Mouse (Mus musculus): ENCODE measurements around the gene C1qtnf5. TPM values are rescaled to one million over a fixed set of nuclear protein-coding genes. Genes with fewer than 3 reads are reported as not detected.
"Not testable (repeated sequence)": the region's sequence is repeated elsewhere in the genome, so short reads cannot be mapped to it uniquely, and the experiment has no call there.

Gene C1qtnf5
- polyA plus RNA-seq, 1 experiment from 2014 or later, result 1.2 TPM

DNA sequence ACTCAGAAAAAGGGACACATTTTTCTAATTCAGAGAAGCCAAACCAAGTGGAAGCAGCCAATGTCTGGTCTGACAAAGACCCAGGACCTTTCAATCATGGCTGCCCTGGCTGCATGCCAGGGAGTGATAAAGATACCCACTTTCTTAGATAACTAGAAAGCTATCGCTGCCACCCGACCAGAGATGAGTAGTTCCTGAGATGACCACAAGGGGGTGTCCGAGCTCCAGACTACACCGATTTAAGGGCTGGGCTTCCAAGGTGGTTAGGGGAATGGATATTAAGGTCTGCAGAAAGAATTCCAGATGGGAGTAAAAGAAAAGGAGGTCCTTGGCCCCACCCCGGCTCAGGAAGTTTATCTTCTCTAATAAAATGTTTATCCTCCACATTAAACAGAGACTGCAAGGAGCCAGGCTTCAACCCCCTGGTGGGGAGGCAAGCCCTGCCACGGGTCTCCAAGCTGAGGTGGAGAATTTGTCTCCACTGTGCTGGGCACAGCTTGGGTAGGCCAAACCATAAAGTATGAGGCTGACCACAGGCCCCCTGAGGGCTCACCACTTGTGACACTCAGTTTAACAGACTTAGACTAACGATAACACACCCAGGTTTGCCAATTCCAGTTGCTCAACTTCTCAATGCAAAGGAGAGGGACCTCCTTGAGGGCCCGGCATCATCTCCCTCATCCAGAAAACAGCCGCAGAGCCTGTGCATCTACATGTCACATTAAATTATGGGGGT is 2.5 kb downstream of the C1qtnf5 start:
- no peaks in the 10 kb centered on the region for H3K27me3 ChIP-seq
- 0 out of 2 replicates have a peak overlapping the region, but pooled peaks have one; percentile 43 for H3K9ac ChIP-seq
- no peaks in the 10 kb centered on the region for H3K9me3 ChIP-seq (replicated peaks)
- H3K4me1 ChIP-seq, result peaks cover 69% of the 10 kb centered on the region
- H3K4me2 ChIP-seq, result peak overlapping the region; percentile 46
- ATAC-seq, result no peak
- peak overlapping the region; percentile 7; the same call in 1 of the 2 replicates for H3K4me3 ChIP-seq
- 32% methylated on average over 9 of the region's 9 CpGs for WGBS
- no peak overlapping the region for H3K27ac ChIP-seq
- H3K36me3 ChIP-seq (ENCODE audit: poor library complexity, severe bottlenecking), result peaks cover 24% of the 10 kb centered on the region

DNA sequence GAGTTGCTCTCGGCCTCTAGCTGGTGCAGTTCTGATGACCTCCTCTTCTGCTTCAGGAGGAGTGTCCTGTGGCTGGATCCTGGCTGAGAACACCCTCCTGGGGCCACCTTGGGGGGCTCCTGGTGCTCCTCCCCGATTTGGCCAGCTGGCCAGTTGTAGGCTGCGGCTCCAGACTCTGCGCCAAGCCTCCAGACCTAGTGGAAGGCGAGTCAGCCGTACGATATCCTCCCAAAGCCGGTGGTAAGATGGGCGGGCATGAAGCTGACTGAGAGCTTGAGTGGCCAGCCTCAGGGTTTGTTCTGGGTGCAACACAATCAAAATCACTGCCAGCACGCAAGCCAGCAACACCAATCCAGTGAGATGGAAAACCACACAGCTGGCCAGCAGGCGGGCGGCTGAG is 4.9 kb downstream of the C1qtnf5 start:
- peaks cover 59% of the 10 kb centered on the region for H3K4me1 ChIP-seq
- not testable (repeated sequence) for H3K27me3 ChIP-seq; ATAC-seq; H3K4me3 ChIP-seq; H3K9ac ChIP-seq; H3K36me3 ChIP-seq (ENCODE audit: poor library complexity, severe bottlenecking); H3K9me3 ChIP-seq (replicated peaks); H3K27ac ChIP-seq
- WGBS, result 73% methylated on average over 10 of the region's 12 CpGs
- H3K4me2 ChIP-seq, result peak overlapping the region; percentile 65

DNA sequence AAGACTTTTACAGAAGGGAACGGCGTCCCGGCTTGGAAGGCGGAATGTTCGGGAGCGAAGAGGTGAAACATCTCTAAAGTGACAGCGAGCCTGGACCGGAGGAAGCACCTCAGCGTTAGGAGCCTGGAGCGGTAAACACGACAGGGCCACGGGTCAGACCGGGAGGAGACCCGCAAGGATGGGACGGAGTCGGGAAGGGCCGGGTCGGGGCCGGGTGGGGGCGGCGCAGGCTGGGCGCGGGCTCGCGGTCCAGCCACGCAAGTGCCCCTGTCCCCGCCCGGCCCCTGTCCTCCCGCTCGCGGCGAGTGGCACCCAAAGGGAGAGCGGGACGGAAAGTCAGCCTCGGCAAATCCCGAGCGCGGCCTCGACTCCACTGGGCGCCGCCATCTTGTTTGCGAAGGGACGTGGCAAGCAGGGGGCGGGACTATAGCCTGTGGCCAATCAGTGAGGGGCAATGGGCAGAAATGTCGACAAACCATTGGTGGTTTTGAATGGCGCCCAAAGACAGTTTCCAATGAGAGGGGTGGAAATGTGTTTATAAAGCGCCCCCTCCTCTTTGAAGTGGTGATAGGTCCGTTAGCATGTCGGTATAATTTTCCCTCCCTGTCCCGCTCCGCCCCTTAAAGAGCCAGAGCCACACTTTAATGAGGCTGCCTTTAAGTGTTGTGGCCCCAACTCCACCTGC is 6.2 kb downstream of the C1qtnf5 start, which contains the start of the genes Gm49380 and Rnf26:
Gene Gm49380, minus strand, starts transcription at position 396 of the 685 bp plus-strand sequence.
Gene Rnf26, minus strand, starts transcription at position 413 of the 685 bp plus-strand sequence.
- H3K4me1 ChIP-seq, result peaks cover 46% of the 10 kb centered on the region
- WGBS, result under 1% methylated on average over 50 of the region's 51 CpGs
- H3K9ac ChIP-seq, result peak within 1 kb of the TSS; percentile 84
- peak; percentile 97 for ATAC-seq
- no peaks in the 10 kb centered on the region for H3K9me3 ChIP-seq (replicated peaks)
- H3K27ac ChIP-seq, result peak within 1 kb of the TSS; percentile 48; the same call in 1 of the 2 replicates
- H3K4me3 ChIP-seq, result peak within 1 kb of the TSS; percentile 74
- H3K36me3 ChIP-seq (ENCODE audit: poor library complexity, severe bottlenecking), result peaks cover 6% of the 10 kb centered on the region; the same call in 1 of the 2 replicates
- H3K4me2 ChIP-seq, result peak within 1 kb of the TSS; percentile 65
- no peaks in the 10 kb centered on the region for H3K27me3 ChIP-seq

DNA sequence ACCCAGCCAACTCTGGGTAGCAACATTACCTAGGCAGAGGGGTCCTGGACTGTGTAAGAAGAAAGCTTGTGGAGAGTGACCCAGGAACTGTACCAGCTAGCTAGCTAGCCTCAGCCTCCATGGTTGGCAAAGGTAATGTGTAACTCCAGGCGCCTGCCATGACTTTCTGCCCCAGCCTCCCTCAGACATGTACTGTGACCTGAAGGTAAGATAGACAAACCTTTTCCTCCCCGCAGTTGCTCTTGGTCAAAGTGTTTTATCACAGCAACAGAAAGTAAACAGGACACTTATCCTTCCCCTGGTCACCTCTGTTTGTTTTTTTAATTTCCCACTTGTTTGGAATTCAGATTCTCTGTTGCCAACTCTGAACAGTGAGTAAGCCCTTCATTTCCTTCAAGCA is 7.4 kb downstream of the C1qtnf5 start:
- Histone ChIP-seq H3K4me3 (no peak overlapping the region), H3K27me3 (no peaks in the 10 kb centered on the region), H3K27ac (no peak overlapping the region), H3K9ac (no peak overlapping the region), H3K4me1 (peaks cover 34% of the 10 kb centered on the region), H3K36me3 (ENCODE audit: poor library complexity, severe bottlenecking) (no peaks in the 10 kb centered on the region), H3K4me2 (no peak overlapping the region), H3K9me3 (replicated peaks) (peaks cover 3% of the 10 kb centered on the region; the same call in 1 of the 2 replicates)
- ATAC-seq, result no peak
- 93% methylated on average over 2 of the region's 2 CpGs for WGBS

DNA sequence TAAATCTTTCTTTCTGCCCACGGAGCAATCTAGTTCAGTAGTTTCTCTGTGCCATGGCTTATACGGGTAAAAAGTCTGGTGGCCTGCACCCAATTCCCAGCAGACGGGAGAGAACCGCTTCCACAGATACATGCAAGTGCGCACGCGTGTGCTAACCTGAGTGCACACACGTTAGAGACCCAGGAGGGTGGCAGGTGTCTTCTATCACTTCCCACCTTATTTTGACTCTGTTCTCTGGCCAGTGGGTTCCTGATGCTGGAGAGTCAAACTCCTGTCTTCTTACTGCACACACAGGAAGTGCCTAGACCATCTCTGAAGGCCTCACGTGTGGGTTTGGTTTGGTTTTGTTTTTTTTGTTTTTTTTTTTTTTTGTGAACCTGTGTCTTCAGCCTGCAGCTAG is 8.6 kb downstream of the C1qtnf5 start:
- Histone ChIP-seq H3K27ac (no peak overlapping the region), H3K4me3 (no peak overlapping the region), H3K27me3 (no peaks in the 10 kb centered on the region), H3K4me2 (no peak overlapping the region), H3K9ac (no peak overlapping the region), H3K4me1 (peaks cover 23% of the 10 kb centered on the region), H3K9me3 (replicated peaks) (peaks cover 3% of the 10 kb centered on the region; the same call in 1 of the 2 replicates), H3K36me3 (ENCODE audit: poor library complexity, severe bottlenecking) (no peaks in the 10 kb centered on the region)
- 93% methylated on average over 9 of the region's 9 CpGs for WGBS
- no peak for ATAC-seq

DNA sequence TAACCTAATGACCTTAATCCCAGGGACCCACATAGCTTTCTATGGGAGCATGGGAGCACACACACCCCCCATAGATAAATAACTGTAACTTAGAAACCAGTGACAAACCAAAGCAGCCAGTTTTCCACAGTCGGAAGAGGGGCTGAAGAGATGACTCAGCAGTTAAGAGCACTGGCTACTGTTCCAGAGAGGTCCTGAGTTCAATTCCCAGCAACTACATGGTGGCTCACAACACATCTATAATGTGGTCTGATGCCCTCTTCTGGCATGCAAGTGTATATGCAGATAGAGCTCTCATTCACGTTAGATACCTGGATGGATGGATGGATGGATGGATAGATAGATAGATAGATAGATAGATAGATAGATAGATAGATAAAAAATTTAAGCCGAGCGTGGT is 9.1 kb downstream of the C1qtnf5 start:
- ATAC-seq, result no peak
- Histone ChIP-seq H3K4me2 (no peak overlapping the region), H3K4me3 (no peak overlapping the region), H3K4me1 (peaks cover 19% of the 10 kb centered on the region), H3K27me3 (no peaks in the 10 kb centered on the region), H3K27ac (no peak overlapping the region), H3K9me3 (replicated peaks) (peaks cover 3% of the 10 kb centered on the region; the same call in 1 of the 2 replicates), H3K9ac (no peak overlapping the region), H3K36me3 (ENCODE audit: poor library complexity, severe bottlenecking) (no peaks in the 10 kb centered on the region)
- 92% methylated on average over 4 of the region's 4 CpGs for WGBS

DNA sequence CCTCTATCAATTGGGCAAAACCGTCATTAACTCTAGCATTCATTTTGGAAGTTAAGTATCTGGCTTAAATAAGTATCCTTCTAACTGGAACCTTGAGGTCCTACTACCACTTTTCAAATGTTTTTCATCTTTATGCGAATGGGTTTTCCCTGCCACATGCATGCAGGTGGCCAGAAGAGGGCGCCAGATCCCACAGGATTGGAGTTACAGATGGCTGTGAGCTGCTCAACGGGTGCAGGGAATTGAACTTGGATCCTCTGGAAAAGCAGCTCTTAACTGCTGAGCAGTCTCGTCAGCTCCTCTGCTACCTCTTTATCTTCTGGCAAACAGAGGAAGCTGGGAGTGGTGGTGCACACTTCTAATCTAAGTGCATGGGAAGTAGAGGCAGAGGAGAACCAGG is 12.0 kb downstream of the C1qtnf5 start:
- no peak for ATAC-seq
- H3K4me1 ChIP-seq, result peaks cover 2% of the 10 kb centered on the region; the same call in 1 of the 2 replicates
- H3K9ac ChIP-seq, result no peak overlapping the region
- WGBS, result 47% methylated on average over 5 of the region's 5 CpGs
- no peak overlapping the region for H3K4me2 ChIP-seq
- no peaks in the 10 kb centered on the region for H3K36me3 ChIP-seq (ENCODE audit: poor library complexity, severe bottlenecking)
- H3K4me3 ChIP-seq, result no peak overlapping the region
- H3K27ac ChIP-seq, result no peak overlapping the region
- peaks cover 3% of the 10 kb centered on the region; the same call in 1 of the 2 replicates for H3K9me3 ChIP-seq (replicated peaks)
- no peaks in the 10 kb centered on the region for H3K27me3 ChIP-seq

- WGBS, result 83% methylated on average over 8 of the region's 8 CpGs
- Histone ChIP-seq H3K4me3 (no peak overlapping the region), H3K27me3 (no peaks in the 10 kb centered on the region), H3K36me3 (ENCODE audit: poor library complexity, severe bottlenecking) (no peaks in the 10 kb centered on the region), H3K9me3 (replicated peaks) (peaks cover 3% of the 10 kb centered on the region; the same call in 1 of the 2 replicates), H3K4me1 (0 out of 2 replicates have a peak, but pooled peaks cover 1% of the 10 kb centered on the region), H3K4me2 (no peak overlapping the region), H3K9ac (no peak overlapping the region), H3K27ac (no peak overlapping the region)
- ATAC-seq, result no peak
These were observed 13.0 kb downstream of the C1qtnf5 start for GRCm38 (mm10) chr9:44119948-44120465.

GRCm38 (mm10) chr9:44124317-44124716 is 17.3 kb downstream of the C1qtnf5 start:
- H3K27me3 ChIP-seq, result peaks cover 6% of the 10 kb centered on the region; the same call in 1 of the 2 replicates
- no peak overlapping the region for H3K27ac ChIP-seq
- 70% methylated on average over 6 of the region's 6 CpGs for WGBS
- peaks cover 18% of the 10 kb centered on the region for H3K4me1 ChIP-seq
- no peaks in the 10 kb centered on the region for H3K9me3 ChIP-seq (replicated peaks)
- H3K4me3 ChIP-seq, result no peak overlapping the region
- ATAC-seq, result no peak
- H3K4me2 ChIP-seq, result no peak overlapping the region
- H3K9ac ChIP-seq, result no peak overlapping the region
- no peaks in the 10 kb centered on the region for H3K36me3 ChIP-seq (ENCODE audit: poor library complexity, severe bottlenecking)

GRCm38 (mm10) chr9:44125026-44125425 is 18.0 kb downstream of the C1qtnf5 start:
- H3K4me1 ChIP-seq, result peaks cover 23% of the 10 kb centered on the region

GRCm38 (mm10) chr9:44125546-44126428 is 18.7 kb downstream of the C1qtnf5 start:
- no peaks in the 10 kb centered on the region for H3K9me3 ChIP-seq (replicated peaks)
- H3K27ac ChIP-seq, result no peak overlapping the region
- H3K4me2 ChIP-seq, result peak overlapping the region; percentile 34
- 34% methylated on average over 18 of the region's 18 CpGs for WGBS
- peak; percentile 70 for ATAC-seq
- peaks cover 31% of the 10 kb centered on the region for H3K4me1 ChIP-seq
- H3K36me3 ChIP-seq (ENCODE audit: poor library complexity, severe bottlenecking), result no peaks in the 10 kb centered on the region
- peaks cover 6% of the 10 kb centered on the region; the same call in 1 of the 2 replicates for H3K27me3 ChIP-seq
- H3K9ac ChIP-seq, result 0 out of 2 replicates have a peak overlapping the region, but pooled peaks have one; percentile 2
- no peak overlapping the region for H3K4me3 ChIP-seq

More at GRCm38 (mm10) chr9:44125026-44125425, 18.0 kb downstream of the C1qtnf5 start:
- H3K4me2 ChIP-seq, result no peak overlapping the region
- H3K9me3 ChIP-seq (replicated peaks), result no peaks in the 10 kb centered on the region
- H3K27ac ChIP-seq, result no peak overlapping the region
- peaks cover 6% of the 10 kb centered on the region; the same call in 1 of the 2 replicates for H3K27me3 ChIP-seq
- ATAC-seq, result no peak
- no peaks in the 10 kb centered on the region for H3K36me3 ChIP-seq (ENCODE audit: poor library complexity, severe bottlenecking)
- H3K9ac ChIP-seq, result no peak overlapping the region
- WGBS, result 68% methylated on average over 5 of the region's 5 CpGs
- no peak overlapping the region for H3K4me3 ChIP-seq
